Mouse (Mus musculus) lung, postnatal 0 days (tissue): ENCODE measurements around the gene Aqr. TPM values are rescaled to one million over a fixed set of nuclear protein-coding genes. Genes with fewer than 3 reads are reported as not detected.
A peak's percentile ranks its signal among the peaks of the same experiment; 100 is the strongest.

Source experiments
- ATAC-seq: fragments of 200-750 bp; cut with Nextera tagmentation; 2 replicates; pipeline ENCODE4 v1.8.0; 2017; ENCODE audit warnings: moderate library complexity
- DNase-seq: peaks from one replicate; pipeline ENCODE4 v3.0.0-alpha.2; 2016; ENCODE audit warnings: low spot score
- H3K27ac ChIP-seq: fragments of 300-500 bp; sonication (generic); 2 replicates; pipeline ENCODE4 v1.5.1; 2014; ENCODE audit warnings: antibody characterized with exemption, mild to moderate bottlenecking, low read length, mixed read lengths
- H3K27me3 ChIP-seq: fragments of 300-500 bp; sonication (generic); replicated peaks from 2 replicates; pipeline ENCODE4 v1.6.1; 2014; ENCODE audit warnings: low read length, mixed read lengths; ENCODE audit not compliant: insufficient read depth
- H3K36me3 ChIP-seq: fragments of 300-500 bp; sonication (generic); 2 replicates; pipeline ENCODE4 v1.6.1; 2014; ENCODE audit warnings: low read length, mixed read lengths; ENCODE audit not compliant: insufficient read depth
- H3K4me1 ChIP-seq: fragments of 300-500 bp; sonication (generic); 2 replicates; pipeline ENCODE4 v1.6.1; 2014; ENCODE audit warnings: antibody characterized with exemption, low read depth, low read length, mixed read lengths; ENCODE audit not compliant: insufficient read depth
- H3K4me2 ChIP-seq: fragments of 300-500 bp; sonication (generic); replicated peaks from 2 replicates; pipeline ENCODE4 v1.6.1; 2014; ENCODE audit warnings: low read depth, mild to moderate bottlenecking, low read length, moderate library complexity, mixed read lengths
- H3K4me3 ChIP-seq: fragments of 300-500 bp; sonication (generic); 2 replicates; pipeline ENCODE4 v1.5.1; 2014; ENCODE audit warnings: low read depth, low read length
- H3K9ac ChIP-seq: fragments of 300-500 bp; sonication (generic); replicated peaks from 2 replicates; pipeline ENCODE4 v1.6.1; 2014; ENCODE audit warnings: low read depth, mild to moderate bottlenecking
- H3K9me3 ChIP-seq: fragments of 300-500 bp; sonication (generic); 2 replicates; pipeline ENCODE4 v1.6.1; 2016; ENCODE audit warnings: low read length, mixed read lengths
- CTCF ChIP-seq: IDR thresholded peaks from 2 replicates; pipeline ENCODE4 v1.5.1; 2016; ENCODE audit warnings: antibody characterized with exemption, mild to moderate bottlenecking
- EP300 ChIP-seq: IDR thresholded peaks from 2 replicates; pipeline ENCODE4 v1.6.1; 2016; ENCODE audit warnings: antibody characterized with exemption, mild to moderate bottlenecking, control low read depth
- WGBS: fragments of 180-500 bp; shearing (Covaris S2); extraction: QIAGEN DNeasy Blood & Tissue Kit; methylation state at CpG from one replicate; pipeline ENCODE4 v1.1.7; 2014; 5-methylcytosine and 5-hydroxymethylcytosine counted together
- polyA plus RNA-seq: library from polyadenylated mRNA; unstranded; fragments of >200 nt; fragmentation: Nextera tagmentation; extraction: Ambion mirVana; gene quantifications from 2 replicates; pipeline ENCODE4 v1.2.1, GENCODE M21; 2015

The Aqr gene
- polyA plus RNA-seq, 1 experiment from 2014 or later: 23.3 TPM

GRCm38 (mm10) chr2:114119451-114119850 lies 67.4 kb downstream of the Aqr start:
- peaks cover 15% of the 10 kb centered on the region for H3K36me3 ChIP-seq
- DNase-seq: no peak
- no peak for TF ChIP-seq CTCF
- TF ChIP-seq EP300: no peak

GRCm38 (mm10) chr2:114117665-114118064 lies 69.2 kb downstream of the Aqr start:
- no peak for ATAC-seq
- no peak overlapping the region for H3K4me2 ChIP-seq

More at GRCm38 (mm10) chr2:114119451-114119850, 67.4 kb downstream of the Aqr start:
- Histone ChIP-seq H3K9me3 (no peaks in the 10 kb centered on the region), H3K27me3 (no peaks in the 10 kb centered on the region), H3K4me2 (no peak overlapping the region), H3K9ac (no peak overlapping the region), H3K4me1 (no peaks in the 10 kb centered on the region), H3K4me3 (no peak overlapping the region), H3K27ac (no peak overlapping the region)
- no peak for ATAC-seq
- WGBS: 52% methylated on average over 7 of the region's 7 CpGs

GRCm38 (mm10) chr2:114117235-114117634 lies 69.6 kb downstream of the Aqr start:
- Histone ChIP-seq H3K27me3 (no peaks in the 10 kb centered on the region), H3K27ac (no peak overlapping the region), H3K9ac (no peak overlapping the region), H3K36me3 (peaks cover 19% of the 10 kb centered on the region), H3K4me2 (no peak overlapping the region), H3K4me1 (no peaks in the 10 kb centered on the region), H3K9me3 (no peaks in the 10 kb centered on the region), H3K4me3 (no peak overlapping the region)
- DNase-seq (no peak), ATAC-seq (no peak)
- WGBS: 87% methylated on average over 3 of the region's 3 CpGs
- TF ChIP-seq CTCF (no peak), EP300 (no peak)

More at GRCm38 (mm10) chr2:114117665-114118064, 69.2 kb downstream of the Aqr start:
- H3K36me3 ChIP-seq: peaks cover 15% of the 10 kb centered on the region
- 89% methylated on average over 3 of the region's 3 CpGs for WGBS
- no peaks in the 10 kb centered on the region for H3K9me3 ChIP-seq
- H3K27ac ChIP-seq: no peak overlapping the region
- H3K9ac ChIP-seq: no peak overlapping the region
- TF ChIP-seq CTCF (no peak), EP300 (no peak)
- H3K27me3 ChIP-seq: no peaks in the 10 kb centered on the region
- H3K4me3 ChIP-seq: no peak overlapping the region
- H3K4me1 ChIP-seq: no peaks in the 10 kb centered on the region
- DNase-seq: no peak

GRCm38 (mm10) chr2:114115563-114115962 lies 71.3 kb downstream of the Aqr start:
- no peak for DNase-seq
- Histone ChIP-seq H3K27me3 (no peaks in the 10 kb centered on the region), H3K9ac (no peak overlapping the region), H3K4me1 (no peaks in the 10 kb centered on the region), H3K4me3 (no peak overlapping the region), H3K9me3 (no peaks in the 10 kb centered on the region), H3K36me3 (peaks cover 17% of the 10 kb centered on the region; the same call in 1 of the 2 replicates), H3K4me2 (no peak overlapping the region), H3K27ac (no peak overlapping the region)
- no peak for TF ChIP-seq EP300
- TF ChIP-seq CTCF: no peak
- WGBS: 92% methylated on average over 4 of the region's 4 CpGs
- ATAC-seq: no peak

GRCm38 (mm10) chr2:114107288-114108278 lies 79.2 kb downstream of the Aqr start:
- no peak overlapping the region for H3K4me2 ChIP-seq

GRCm38 (mm10) chr2:114106383-114106782 lies 80.4 kb downstream of the Aqr start:
- Histone ChIP-seq H3K4me3 (no peak overlapping the region), H3K36me3 (peaks cover 28% of the 10 kb centered on the region), H3K4me1 (no peaks in the 10 kb centered on the region), H3K4me2 (no peak overlapping the region), H3K9me3 (no peaks in the 10 kb centered on the region), H3K27ac (no peak overlapping the region), H3K9ac (no peak overlapping the region), H3K27me3 (no peaks in the 10 kb centered on the region)
- ATAC-seq: peak; percentile 57
- WGBS: 62% methylated on average over 8 of the region's 8 CpGs
- TF ChIP-seq EP300 (no peak), CTCF (no peak)
- DNase-seq: peak; percentile 31

More at GRCm38 (mm10) chr2:114107288-114108278, 79.2 kb downstream of the Aqr start:
- WGBS: 79% methylated on average over 23 of the region's 23 CpGs
- no peaks in the 10 kb centered on the region for H3K4me1 ChIP-seq
- no peaks in the 10 kb centered on the region for H3K9me3 ChIP-seq
- no peaks in the 10 kb centered on the region for H3K27me3 ChIP-seq
- H3K36me3 ChIP-seq: peaks cover 31% of the 10 kb centered on the region
- ATAC-seq: no peak
- TF ChIP-seq EP300 (no peak), CTCF (no peak)
- no peak overlapping the region for H3K4me3 ChIP-seq
- H3K27ac ChIP-seq: no peak overlapping the region
- no peak for DNase-seq
- no peak overlapping the region for H3K9ac ChIP-seq
